Mouse (Mus musculus) right cerebral cortex, adult 2 months (tissue): ENCODE measurements around the gene Stag1.

Source experiments
- DNase-seq, 2 experiments: peaks; one replicate each; pipeline ENCODE4 v3.0.0; 2021 to 2022; ENCODE audit warnings: low spot score in 2 of 2

Gene Stag1

DNA sequence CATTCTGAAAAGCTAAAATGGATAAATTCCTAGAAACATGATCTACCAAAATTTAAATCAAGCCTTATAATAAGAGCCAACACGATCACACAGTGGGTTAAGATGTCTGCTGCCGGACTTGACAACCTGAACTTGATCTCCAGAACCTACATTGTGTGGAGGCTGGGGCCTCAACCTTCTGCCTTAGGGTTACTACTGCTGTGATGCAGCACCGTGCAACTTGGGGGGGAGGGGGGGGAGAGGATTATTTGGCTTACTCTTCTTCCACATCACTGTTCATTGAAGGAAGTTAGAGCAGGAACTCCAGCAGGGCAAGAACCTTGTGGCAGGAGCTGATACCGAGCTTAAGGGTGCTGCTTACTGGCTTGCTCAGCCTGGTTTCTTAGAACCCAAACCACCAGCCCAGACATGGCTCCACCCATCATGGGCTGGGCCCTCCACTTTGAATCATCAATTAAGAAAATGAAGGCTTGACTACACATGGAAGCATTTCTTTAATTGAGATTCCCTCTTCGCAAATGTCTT is 365.4 kb downstream of the Stag1 start:
- no peak for DNase-seq

DNA sequence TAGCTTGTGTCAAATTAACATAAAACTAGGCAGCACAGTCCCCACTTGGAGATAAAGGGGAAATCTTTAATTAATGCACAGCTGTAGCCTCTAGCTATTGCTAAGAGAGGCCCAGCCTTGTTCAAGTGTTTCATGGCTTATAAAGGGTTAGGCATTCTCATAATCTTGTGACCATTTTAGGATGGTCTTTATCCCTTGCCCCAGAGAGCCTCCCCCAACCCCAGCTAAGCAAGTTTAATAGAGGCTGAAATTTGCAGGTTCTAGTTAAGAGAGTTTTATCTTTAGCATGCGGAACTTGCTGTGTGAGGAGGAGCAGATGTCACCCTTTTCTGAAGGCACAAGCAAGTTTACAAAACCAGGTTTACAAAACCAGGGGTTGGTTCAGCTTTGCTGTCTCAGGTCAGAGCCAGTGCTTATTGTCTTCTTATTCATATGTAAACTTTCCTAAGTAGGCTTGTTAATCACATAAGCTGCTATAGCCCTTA is 365.9 kb downstream of the Stag1 start:
- no peak for DNase-seq

DNA sequence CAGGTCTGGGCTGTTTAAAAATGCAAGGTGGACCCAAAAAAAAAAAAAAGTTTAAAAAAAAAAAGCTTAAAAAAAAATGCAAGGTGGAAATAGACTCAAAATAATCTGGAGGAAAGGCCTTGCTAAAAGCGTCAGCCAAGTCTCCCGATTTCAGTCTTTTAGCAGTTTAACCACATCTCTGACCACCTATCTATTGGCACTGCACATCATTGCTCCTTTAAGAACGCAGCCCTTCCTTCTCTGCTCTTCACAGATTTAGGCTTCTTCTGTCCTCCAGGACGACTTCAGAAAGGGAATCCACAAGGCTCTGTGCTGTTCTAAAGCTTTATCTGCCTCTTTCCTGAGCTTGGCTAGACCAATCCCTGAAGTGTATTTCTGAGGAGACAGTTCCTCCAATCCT is 366.5 kb downstream of the Stag1 start:
- DNase-seq = no peak

DNA sequence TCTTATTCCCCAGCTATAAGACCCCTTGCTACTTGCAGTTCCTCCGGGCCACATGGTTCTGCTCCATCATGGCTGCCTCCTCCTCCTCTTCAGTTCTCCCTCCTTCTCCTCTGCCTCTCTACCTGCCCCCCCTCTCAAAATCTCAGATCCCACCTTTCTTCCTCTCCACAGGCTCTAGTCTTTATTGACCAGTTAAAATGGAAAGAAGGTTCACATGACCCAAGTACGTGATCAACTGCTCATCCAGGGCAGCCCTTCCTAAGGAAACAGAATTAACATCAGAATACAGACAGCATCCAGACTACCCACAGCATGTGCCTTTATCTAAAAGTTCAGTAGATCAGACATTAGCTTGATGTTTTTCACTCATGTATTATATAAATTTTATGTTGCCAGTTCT is 371.9 kb downstream of the Stag1 start:
- DNase-seq = no peak

DNA sequence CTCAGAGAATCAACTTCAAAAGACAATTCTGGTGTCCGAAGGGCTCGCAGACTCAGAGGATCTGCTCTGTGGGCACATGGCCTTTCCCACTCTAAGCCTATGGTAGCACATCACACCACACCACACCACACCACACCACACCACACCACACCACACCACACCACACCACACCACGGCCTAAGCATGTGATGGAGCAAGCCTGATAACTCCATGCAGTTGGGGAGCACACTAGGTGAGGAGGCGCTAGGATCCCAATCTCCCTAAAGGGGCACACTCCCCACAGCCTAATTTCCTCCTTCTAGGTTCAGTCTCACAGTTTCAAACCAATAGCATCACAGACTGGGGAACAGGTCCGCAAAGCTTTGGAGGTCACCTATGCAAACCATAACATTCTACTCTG is 381.1 kb downstream of the Stag1 start:
- DNase-seq = no peak

DNA sequence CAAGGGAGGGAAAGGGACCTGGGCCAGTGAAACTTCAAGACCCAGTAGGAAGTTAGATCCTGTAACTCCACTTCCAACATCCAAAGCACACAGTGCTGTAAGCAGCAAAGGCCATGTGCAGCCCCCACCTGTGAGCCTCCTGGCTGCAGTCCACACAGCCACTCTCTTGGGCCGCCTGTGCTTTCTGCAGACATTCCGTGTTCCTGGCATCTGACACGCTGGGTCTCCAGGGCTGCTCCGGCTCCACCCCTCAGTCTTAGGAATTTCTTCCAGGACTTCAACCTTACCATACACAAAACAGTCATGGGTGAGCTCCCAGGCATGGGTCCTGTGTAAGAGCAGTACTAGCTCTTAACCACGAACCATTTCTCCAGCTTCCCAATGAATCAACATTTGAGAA is 381.7 kb downstream of the Stag1 start:
- no peak for DNase-seq

DNA sequence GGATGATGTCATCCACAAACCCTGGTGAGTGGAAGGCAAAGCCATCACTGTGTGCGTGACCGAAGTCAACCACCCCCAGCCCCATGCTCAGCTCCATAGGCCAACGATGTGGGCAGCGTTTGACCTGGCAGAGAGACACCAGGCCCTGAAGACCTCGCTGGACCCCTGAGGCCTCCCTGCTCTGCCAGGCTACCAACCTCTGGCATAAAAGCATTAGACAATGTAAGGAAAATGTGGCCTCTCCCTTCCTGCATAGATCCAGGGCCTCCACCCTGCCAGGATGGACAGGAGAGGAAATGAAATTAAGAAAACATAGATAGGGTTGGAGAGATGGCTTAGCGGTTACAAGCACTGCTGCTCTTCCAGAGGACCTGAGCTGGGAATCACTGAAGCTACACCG is 385.2 kb downstream of the Stag1 start:
- no peak for DNase-seq

DNA sequence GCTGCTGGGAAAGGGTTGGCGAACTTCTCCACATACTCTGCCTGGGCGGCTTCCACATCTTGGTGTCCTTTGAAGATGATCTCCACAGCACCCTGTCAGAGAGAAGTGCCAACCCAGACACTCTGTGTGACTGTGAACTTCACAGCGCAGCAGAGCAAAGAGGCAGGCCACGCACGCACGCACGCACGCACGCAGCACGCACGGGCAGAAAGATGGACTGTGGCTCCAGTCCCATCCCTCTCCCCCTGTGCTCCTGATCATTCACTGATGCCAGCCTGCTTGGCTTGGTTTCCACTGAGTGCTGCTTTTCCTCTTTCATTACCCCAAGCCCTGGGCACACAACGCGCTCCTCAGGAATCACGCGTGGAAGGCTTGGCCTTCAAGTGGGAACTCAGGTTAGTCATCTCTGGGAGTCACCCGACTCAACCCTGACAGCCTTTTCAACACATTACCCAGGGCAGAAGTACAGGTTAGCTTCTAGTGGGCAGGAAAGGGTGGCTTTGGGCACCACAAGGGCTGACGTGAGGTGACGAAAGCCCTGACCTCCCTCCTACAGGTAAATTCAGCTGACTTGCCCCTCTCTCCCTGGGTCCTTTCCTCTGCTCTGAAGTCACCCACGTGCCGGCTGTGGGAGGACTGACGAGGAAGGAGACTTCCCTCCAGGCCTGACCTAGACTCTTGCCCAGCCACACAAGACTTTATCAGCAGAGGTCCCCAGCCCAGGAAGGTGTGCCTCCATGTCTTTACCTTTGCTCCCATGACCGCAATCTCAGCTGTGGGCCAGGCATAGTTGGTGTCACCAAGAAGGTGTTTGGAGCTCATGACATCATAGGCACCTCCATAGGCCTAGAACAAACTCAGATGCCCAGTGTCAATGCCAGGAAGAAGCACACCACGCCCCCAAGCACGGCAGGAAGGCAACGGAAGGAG is 387.0 kb downstream of the Stag1 start:
- DNase-seq = no peak

DNA sequence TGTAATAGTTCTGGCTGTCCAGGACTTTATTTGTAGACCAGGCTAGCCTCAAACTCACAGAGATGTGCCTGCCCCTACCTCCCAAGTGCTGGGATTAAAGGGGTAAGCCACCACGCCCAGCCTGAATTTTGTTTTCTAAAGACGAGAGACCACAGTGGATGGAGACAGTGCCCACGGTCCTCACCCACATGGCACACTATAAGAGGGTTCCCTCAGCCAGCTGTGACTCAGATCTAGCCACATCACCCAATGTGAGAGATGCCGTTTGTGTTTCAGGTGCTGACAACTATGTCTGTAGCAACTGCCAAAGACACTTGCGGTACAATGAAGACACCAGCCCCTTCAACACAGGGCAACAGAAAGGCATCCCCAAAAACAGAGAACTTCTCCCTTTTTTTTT is 389.4 kb downstream of the Stag1 start:
- no peak for DNase-seq

DNA sequence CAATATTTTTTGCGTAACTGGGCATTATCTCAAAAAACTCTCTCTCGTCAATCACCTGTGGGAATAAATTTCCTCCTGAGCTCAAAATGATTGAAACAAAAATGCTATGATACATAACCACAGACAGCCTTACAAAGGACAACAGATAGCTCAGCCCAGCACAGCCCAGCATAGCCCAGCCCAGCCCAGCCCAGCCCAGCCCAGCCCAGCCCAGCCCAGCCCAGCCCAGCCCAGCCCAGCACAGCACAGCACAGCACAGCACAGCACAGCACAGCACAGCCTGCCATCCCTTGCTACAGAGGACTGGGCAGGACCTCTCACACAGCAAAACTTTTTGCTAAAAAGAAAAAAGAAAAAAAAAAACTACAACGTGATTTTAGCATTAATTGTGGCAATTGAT is 390.3 kb downstream of the Stag1 start:
- DNase-seq = no peak

DNA sequence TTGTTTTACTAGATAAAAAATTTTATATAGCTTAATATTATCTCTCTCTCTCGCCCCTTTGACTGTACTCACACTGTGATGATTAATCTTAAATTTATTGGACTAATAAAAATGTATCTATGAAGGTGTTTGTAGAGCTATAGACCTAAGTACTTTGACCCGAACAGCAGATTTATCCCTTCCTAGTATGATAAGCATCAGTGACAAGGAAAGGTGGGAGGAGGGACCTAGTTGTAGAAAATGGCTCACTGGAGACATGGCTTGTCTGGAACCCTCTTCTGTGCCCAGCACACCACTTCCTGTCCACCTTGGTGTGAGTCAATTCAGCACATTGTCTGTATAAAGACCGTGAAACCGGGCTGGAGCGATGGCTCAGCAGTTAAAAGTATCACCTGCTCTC is 393.0 kb downstream of the Stag1 start:
- no peak for DNase-seq

DNA sequence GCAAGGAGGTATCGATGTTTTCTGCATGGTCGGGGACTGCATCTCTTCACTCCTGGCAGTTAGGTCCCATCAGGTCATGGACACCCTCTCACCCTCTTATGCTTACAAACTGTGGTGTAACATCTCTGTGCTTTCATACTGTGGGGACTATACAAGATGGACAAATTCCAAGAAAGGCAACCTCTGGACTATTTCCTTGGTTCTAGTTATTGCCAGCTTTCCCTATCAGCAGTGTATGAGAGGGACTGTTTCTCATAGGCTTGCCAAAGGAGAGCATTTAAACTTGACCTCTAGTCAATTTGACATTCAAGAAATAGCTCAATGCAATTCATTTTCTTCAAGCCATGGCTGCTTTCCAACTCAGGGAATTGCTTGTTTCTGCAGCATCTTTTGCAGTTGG is 393.7 kb downstream of the Stag1 start:
- no peak for DNase-seq

DNA sequence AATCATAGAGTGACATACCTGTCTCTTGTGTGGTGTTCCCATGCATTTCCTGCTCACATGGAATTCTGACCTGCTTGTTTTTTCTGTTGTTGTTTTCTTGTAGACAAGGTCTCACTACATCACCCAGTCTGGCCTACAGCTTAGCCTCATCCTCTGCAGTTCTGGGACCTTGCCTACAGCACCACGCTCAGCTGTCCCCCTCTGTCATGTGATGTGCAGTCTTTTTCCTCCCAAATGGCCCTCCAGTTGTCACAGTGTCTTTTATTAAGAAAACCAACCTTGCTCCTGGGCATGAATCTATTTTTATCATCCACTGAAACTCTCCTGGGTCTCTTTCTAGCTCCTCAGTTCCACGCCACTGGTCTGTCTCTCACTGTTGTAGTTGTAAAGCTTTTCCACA is 394.6 kb downstream of the Stag1 start:
- no peak for DNase-seq

DNA sequence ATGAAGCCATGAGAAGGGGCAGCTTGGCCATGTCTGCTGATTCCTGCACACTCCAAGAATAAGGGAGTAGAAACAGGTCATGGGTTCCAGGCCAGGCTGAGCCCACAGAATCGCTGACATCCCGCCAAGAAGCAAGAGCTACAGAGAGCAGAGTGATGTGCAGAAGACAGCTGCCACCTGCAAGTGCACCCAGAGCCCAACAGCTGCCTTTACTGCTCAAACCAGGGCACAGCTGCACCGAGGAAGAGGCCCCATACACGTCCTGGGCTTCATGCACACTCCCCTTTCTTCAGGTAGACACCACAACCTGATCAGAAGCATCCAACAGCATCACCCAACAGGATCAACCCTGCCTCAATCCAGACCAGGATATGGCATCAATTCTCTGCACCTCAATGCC is 396.3 kb downstream of the Stag1 start:
- DNase-seq = no peak

DNA sequence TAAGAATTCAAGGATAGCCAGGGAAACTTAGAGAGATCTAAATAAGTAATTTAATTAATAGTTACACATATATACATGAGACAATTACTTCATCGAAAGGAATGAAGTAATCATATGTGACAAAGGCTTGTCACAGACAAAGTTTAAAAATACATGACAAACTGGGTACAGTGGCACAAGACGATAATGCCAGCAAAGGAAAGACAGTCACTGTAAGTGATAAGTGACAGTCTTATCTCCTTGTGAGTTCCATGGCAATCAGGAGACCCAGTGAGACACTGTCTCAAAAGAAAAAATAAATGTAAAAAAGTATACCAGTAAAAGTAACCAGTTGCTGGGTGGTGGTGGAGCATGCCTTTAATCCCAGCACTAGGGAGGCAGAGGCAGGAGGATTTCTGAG is 399.5 kb downstream of the Stag1 start:
- no peak for DNase-seq

DNA sequence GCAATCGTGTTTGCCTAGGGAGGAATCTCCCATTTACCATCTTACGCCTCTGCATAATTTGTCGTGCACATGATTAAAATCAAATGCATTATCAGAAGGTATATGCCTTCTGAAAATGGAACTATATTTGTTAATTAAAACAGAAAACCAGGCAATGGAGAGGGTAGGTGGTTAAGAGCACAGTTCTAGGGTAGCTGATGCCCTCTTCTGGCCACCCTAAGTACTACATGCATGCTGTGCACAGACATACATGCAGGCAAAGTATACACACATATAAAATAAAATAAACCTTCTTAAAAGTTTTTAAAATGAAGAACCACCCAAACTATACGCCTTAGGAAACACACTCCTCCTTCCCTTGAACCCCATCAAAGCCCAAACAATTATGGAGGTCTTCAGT is 404.5 kb downstream of the Stag1 start:
- DNase-seq = no peak

DNA sequence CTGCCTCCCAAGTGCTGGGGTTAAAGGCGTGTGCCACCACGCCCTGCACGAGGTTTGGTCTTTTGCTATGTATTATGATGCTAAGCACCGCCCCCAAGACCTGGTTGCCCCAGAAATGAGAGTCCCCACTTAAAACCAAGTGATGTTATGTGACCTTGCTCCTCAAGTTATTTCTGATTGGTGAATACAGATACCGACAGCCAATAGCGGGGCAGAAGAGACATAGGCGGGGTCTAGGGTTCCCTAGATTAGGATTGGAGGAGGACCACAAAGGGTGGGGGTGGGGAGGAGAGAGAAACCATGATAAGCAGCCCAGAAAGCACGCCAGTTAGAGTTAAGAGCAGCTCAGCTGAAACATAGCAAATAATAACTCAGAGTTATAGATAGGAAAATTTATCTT is 405.2 kb downstream of the Stag1 start:
- no peak for DNase-seq

DNA sequence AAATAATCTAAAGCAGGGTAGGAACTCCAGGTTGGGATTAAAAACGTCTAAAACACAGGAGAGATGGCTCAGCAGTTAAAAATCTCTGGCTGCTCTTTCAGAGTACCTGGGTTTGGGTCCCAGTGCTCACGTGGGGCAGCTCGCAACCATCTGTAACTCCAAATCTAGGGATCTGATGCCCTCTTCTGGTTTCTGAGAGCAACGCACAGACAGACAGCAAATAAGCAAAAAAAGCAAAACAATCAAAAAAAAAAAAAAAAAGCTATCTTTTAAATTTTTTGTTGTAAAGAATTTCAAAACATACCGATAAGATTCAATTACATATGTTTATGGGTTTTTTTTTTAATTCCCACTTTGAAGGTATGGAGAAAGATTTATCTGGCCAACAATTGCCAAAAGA is 405.7 kb downstream of the Stag1 start:
- DNase-seq = no peak

DNA sequence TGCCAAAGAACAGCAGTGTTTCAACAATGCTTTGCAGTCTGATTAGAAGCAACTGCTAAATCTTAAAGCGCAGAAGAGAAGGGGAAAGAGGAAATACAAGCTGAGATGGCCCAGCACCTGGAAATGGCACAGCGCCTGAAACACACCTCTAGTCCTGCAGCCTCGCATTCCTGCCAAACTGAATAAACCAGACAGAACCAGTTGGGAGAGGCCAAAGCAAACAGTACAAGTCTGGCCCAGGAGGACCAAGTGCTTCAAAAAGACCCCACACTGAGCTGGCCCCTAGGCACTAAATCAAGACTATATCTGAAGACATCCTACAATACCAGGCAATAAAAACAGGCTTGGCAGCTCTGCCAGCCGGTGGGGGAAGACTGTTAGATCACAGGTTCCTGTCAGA is 408.3 kb downstream of the Stag1 start:
- DNase-seq = no peak
